Mouse (Mus musculus): Measurements from ENCODE around the gene Spats2l.
A peak's percentile ranks its signal among the peaks of the same experiment; 100 is the strongest.

The Spats2l gene

DNA sequence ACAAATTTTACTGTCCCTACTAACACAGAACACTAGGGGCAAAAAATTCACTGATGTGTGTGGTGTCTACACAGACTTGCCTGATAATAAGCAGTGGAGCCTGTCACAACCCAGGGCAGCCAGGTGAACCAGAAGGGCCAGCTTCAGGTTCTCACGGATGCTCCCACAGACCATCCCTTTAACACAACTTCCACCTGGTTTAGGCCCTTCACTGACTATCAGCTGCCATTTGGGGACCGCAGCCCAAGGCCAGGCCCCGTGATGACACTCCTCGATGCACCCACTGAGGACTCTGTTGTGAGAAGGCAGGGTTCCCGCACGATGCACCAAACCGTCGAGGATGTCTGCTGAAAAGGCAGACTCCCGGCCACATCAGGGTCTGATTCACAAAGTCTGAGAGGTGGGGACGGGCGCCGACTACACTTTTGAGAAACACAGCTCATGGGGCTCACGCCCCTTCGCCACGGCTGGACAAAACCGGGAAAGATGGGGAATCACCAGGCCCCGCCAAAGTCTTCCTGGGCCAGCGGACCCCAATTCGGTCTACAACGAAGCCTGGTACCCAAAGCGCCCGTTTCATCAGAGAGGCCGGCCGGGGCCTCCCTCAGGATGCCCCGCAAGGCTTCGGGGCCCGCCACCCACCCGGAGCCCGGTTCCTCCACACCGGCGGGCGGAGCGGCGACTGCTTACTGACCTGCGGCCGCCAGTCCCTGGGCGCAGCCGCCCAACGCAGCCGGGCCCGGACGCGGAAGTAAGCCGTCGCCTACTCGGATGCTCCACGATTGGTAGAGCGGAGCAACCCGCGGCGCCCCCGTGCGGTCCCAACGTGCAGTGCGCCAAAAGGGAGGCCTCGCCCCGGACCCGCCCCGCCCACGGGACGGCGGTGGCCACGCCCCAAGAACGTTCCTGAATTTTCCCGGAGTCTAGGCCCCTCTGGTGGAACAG is 195.6 kb downstream of the Spats2l start:
- DNase-seq (ENCODE audit: low read depth in 1 of 2, low spot score in 2 of 2), result peak; percentile 76 to 87

DNA sequence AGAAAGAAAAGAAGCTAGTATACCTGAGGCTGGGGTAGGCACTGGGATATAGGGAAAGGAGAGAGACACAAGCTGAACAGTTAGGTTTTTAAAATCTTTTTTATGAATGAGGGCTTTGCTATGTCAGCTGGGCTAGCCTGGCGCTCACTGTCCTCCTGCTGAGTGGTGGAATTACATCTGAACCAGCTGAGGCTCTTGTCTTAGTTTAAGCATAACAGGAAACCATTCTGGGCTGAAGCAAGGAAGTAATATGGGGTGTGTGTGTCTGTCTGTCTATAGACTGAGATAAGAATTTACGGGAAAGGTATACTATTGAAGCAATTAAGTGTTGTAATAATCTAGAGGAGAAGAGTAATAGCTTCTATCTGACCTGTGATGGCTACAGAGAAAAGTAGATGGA is 197.6 kb downstream of the Spats2l start:
- DNase-seq (ENCODE audit: low read depth in 1 of 2, low spot score in 2 of 2), result no peak

DNA sequence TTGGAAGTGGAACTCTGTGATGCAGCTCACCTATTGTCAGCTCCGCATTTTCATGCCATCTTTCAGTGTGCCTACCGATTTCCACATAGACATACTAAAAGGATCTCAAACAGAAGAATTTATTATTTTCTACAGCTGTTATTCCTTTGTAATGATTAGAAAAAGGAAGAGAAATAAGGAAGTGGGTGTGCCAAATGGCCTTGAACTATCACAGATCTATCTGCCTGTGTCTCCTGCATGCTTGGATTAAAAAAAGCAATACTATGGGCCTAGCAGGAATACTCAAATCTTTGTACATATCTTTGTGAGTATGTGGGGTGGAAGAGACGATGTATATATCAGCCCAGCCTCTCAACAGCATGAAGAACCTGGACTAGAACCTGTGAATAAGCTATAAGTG is 202.9 kb downstream of the Spats2l start:
- no peak for DNase-seq (ENCODE audit: low read depth in 1 of 2, low spot score in 2 of 2)

DNA sequence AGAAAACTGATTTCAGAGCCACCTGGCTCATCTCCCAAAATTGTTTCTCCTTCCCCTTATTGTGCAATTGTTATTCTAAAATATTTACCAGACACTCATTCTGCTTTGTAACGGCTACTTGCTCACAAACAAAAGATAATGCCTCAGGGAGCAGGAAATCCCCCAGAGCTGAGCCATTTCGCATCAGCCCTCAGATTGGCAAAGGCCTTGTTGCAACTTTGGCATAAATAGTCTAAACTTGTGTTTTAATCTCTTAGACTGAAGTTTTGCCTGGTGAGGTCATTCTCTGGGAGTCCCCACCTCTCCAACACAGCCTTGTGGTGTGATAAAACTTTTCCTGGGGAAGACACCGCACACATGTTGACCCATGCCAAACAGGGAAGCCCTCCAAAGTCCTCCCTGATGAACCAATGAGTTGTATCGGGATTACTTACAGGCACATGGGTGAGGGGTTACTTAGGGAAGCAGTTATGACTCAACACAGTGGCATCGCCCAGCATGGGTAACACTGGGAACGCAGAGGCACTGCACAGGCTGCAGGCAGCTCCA is 215.2 kb downstream of the Spats2l start:
- DNase-seq (ENCODE audit: low read depth in 1 of 2, low spot score in 2 of 2), result no peak

DNA sequence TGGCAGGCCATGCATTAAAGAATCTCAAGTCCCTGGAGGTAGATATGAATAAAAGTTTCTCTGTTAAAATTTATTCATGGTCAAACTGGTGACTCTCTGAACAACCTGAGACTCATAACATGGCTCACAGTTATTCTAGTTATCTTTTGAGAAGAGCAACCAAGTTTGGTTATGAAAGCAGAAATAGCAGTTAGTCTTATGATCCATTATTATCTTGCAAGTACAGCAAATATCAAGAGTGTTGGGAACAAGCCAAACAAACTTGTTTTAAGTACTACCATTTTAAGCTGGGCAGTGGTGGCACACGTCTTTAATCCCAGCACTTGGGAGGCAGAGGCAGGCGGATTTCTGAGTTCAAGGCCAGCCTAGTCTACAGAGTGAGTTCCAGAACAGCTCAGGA is 217.3 kb downstream of the Spats2l start:
- DNase-seq (ENCODE audit: low read depth in 1 of 2, low spot score in 2 of 2), result no peak

DNA sequence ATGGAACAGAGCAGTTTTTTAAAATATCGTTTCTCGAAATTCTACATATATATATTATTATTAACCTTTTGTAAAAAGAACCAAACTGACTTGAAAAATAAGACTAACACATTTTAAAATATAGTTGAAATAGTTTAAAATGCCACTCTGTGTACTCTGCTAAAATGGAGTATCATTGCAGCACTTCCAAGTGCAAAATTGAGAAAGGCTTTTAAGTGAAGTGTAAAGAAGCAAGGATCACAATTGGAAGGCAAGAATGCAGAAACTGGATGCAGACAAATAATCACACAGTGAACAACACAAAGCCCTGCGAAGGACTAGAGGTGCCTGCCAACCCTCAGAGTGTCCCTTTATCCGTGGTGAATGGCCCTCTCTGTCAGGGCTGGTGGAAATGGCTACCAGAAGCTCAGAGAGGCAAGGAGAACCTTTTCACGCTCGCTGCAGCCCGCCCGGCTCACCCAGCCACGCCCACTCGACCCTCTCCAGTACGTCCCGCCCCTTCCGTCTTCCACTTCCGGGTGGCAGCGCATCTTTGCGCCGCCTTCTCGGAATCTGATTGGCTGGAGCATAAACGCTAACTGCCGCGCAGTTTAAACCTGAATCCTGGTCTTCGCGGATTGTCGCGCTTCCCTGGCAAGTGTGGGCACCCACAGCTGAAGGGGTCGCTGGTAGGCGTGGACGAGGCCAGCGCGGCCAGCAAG is 221.6 kb downstream of the Spats2l start, which contains the start of gene Sgo2a:
Gene Sgo2a (plus strand): TSS at position 540 of the 701 bp plus-strand sequence.
- DNase-seq (ENCODE audit: low read depth in 1 of 2, low spot score in 2 of 2), result peak; percentile 61 to 77

DNA sequence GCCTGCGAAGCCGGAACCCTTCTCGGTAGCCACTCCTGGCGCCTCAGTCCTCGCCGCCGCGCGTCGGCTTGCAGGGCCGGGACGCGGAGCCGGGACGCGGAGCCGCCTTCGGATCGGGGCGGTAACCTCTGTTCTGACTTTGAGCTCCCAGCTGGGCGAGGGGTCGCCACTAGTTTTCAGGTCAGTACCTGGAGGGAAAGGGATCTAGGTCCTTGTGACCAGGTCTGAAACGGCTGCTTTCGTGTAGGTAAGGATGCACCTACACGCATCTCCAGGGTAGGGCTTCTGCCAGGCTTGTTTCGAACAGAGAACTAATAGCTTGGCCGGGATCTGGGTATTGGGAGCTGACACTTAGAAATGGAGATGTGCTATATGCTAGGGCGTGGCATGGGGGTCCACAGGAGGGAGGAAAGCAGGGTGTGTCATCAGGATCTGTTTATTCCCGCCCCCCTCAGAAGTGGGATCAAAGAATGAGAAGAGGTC is 222.2 kb downstream of the Spats2l start:
- no peak for DNase-seq (ENCODE audit: low read depth in 1 of 2, low spot score in 2 of 2)

Measured in monocyte, adult 2 months (primary cell).